Mouse (Mus musculus) liver, embryonic 14.5 days (tissue): ENCODE data around the gene Lrig1.

ENCODE experiments used
- CTCF ChIP-seq: IDR thresholded peaks from 2 replicates; pipeline ENCODE4 v1.5.1; 2016; ENCODE audit warnings: antibody characterized with exemption, low read depth, control low read depth
- EP300 ChIP-seq: IDR thresholded peaks from 2 replicates; pipeline ENCODE4 v1.6.1; 2016; ENCODE audit warnings: antibody characterized with exemption, low read depth

- no peak for TF ChIP-seq EP300
- no peak for TF ChIP-seq CTCF
These were observed 21.4 kb downstream of the Lrig1 start for GRCm38 (mm10) chr6:94678377-94679164.
